Comparison of ENCODE assay signal across 11 mouse cellular contexts in genomic region chr6:114814882-114815650, GRCm38 (mm10).
DNase-seq lines count a peak whose midpoint lies in the region; ATAC-seq and TF ChIP-seq lines count a peak whose summit lies in the region.
"Had no signal": no experiment of that assay in that cellular context is flagged by ENCODE, and none has a peak within 500 bp of the region (broad histone marks: within the 10 kb centered on the region; RNA-seq: fewer than 3 reads in every experiment).

No protein-coding gene starts in this region.

- no peaks in the 10 kb centered on the region for H3K27me3 ChIP-seq in lung, postnatal 0 days (replicated peaks; ENCODE audit: insufficient read depth, low read length)
- H3K27me3 ChIP-seq in small intestine, adult 2 months (ENCODE audit: control insufficient read depth, insufficient read depth, low read length) = no peaks in the 10 kb centered on the region
- H3K27me3 ChIP-seq in embryonic facial prominence, embryonic 10.5 days (replicated peaks; ENCODE audit: low read depth, poor library complexity, severe bottlenecking) = no peaks in the 10 kb centered on the region
- H3K27me3 ChIP-seq: limb, embryonic 15.5 days; neural tube, embryonic 12.5 days; Patski had no signal

- intact Hi-C loops in gastrocnemius, adult 2 months (cut with DNase I) = no loop called here

- WGBS in lung, postnatal 0 days = 97% methylated on average over 5 of the region's 5 CpGs
- 97% methylated on average over 5 of the region's 5 CpGs for WGBS in small intestine, adult 2 months
- 98% methylated on average over 5 of the region's 5 CpGs for WGBS in embryonic facial prominence, embryonic 10.5 days

- DNase-seq in gastrocnemius, adult 2 months = peak; percentile 41
- no peak for DNase-seq in gastrocnemius, postnatal 25 days
- no peak for DNase-seq in lung, postnatal 0 days (ENCODE audit: low spot score)
- DNase-seq in lung, postnatal 4 days = no peak
- peak; percentile 24 for DNase-seq in WW6 (ENCODE audit: low read depth, low spot score)
- no peak for DNase-seq in embryonic facial prominence, embryonic 10.5 days (ENCODE audit: low spot score)
- no peak for DNase-seq in adrenal gland, adult 18-20 months (ENCODE audit: low spot score in 2 of 2)

- H3K36me3 ChIP-seq in lung, postnatal 0 days (ENCODE audit: insufficient read depth, low read length) = no peaks in the 10 kb centered on the region
- H3K36me3 ChIP-seq in small intestine, adult 2 months (ENCODE audit: control insufficient read depth, insufficient read depth, low read length) = no peaks in the 10 kb centered on the region
- H3K36me3 ChIP-seq in embryonic facial prominence, embryonic 10.5 days (replicated peaks) = no peaks in the 10 kb centered on the region
- H3K36me3 ChIP-seq: limb, embryonic 15.5 days; neural tube, embryonic 12.5 days had no signal

- H3K9me3 ChIP-seq in lung, postnatal 0 days (ENCODE audit: low read length) = no peaks in the 10 kb centered on the region
- H3K9me3 ChIP-seq in embryonic facial prominence, embryonic 10.5 days = no peaks in the 10 kb centered on the region
- H3K9me3 ChIP-seq: limb, embryonic 15.5 days; neural tube, embryonic 12.5 days had no signal

- no peak for ATAC-seq in lung, postnatal 0 days
- ATAC-seq: Patski had no signal

- no peak for TF ChIP-seq EP300 in lung, postnatal 0 days (IDR thresholded peaks at IDR 0.05)

- peaks cover 5% of the 10 kb centered on the region; the same call in 1 of the 2 replicates for H3K4me1 ChIP-seq in lung, postnatal 0 days (ENCODE audit: insufficient read depth, low read depth, low read length)
- peaks cover 8% of the 10 kb centered on the region for H3K4me1 ChIP-seq in small intestine, adult 2 months (ENCODE audit: control insufficient read depth, insufficient read depth, insufficient read length, low read length)
- H3K4me1 ChIP-seq in embryonic facial prominence, embryonic 10.5 days = peaks cover 44% of the 10 kb centered on the region

- H3K4me3 ChIP-seq in gastrocnemius, adult 2 months = no peak overlapping the region
- no peak overlapping the region for H3K4me3 ChIP-seq in lung, postnatal 0 days (ENCODE audit: low read depth, low read length)
- H3K4me3 ChIP-seq in small intestine, adult 2 months (ENCODE audit: low read depth, low read length) = no peak overlapping the region
- H3K4me3 ChIP-seq in embryonic facial prominence, embryonic 10.5 days = no peak overlapping the region
- H3K4me3 ChIP-seq: limb, embryonic 15.5 days; neural tube, embryonic 12.5 days had no signal

- no peak for TF ChIP-seq POLR2A in small intestine, adult 2 months (IDR thresholded peaks at IDR 0.05; ENCODE audit: low read depth, low read length)

- no peak overlapping the region for H3K4me2 ChIP-seq in lung, postnatal 0 days (replicated peaks; ENCODE audit: low read depth, low read length)
- H3K4me2 ChIP-seq: limb, embryonic 15.5 days; neural tube, embryonic 12.5 days had no signal

- peak; percentile 45 for TF ChIP-seq CTCF in gastrocnemius, adult 2 months (IDR thresholded peaks at IDR 0.05)
- TF ChIP-seq CTCF in lung, postnatal 0 days (IDR thresholded peaks at IDR 0.05) = peak; percentile 62
- TF ChIP-seq CTCF in small intestine, adult 2 months (IDR thresholded peaks at IDR 0.05; ENCODE audit: extremely low read depth, insufficient read length, insufficient replicate concordance, low read depth, low read length) = peak; percentile 20; the same call in 1 of the 2 replicates

- peak overlapping the region; percentile 89 for H3K27ac ChIP-seq in gastrocnemius, adult 2 months
- no peak overlapping the region for H3K27ac ChIP-seq in lung, postnatal 0 days (ENCODE audit: low read length)
- H3K27ac ChIP-seq in small intestine, adult 2 months (ENCODE audit: insufficient read depth, low read depth, low read length) = no peak overlapping the region
- no peak overlapping the region for H3K27ac ChIP-seq in embryonic facial prominence, embryonic 10.5 days (replicated peaks)
- H3K27ac ChIP-seq: limb, embryonic 15.5 days; neural tube, embryonic 12.5 days had no signal

- H3K9ac ChIP-seq in lung, postnatal 0 days (replicated peaks; ENCODE audit: low read depth) = no peak overlapping the region
- H3K9ac ChIP-seq: limb, embryonic 15.5 days; neural tube, embryonic 12.5 days had no signal

Comparison
In these comparisons a context has a peak if more than half of its experiments do, and no peak if none do; other contexts are left out.
1. DNase-seq: peak in gastrocnemius, adult 2 months (single experiment) and WW6 (single experiment); none in gastrocnemius, postnatal 25 days (single experiment), lung, postnatal 0 days (single experiment), lung, postnatal 4 days (0 of 2), embryonic facial prominence, embryonic 10.5 days (single experiment) and adrenal gland, adult 18-20 months (0 of 2).
2. Peak in every context shown above with its lines, with median percentiles within 50 percentile points of each other: CTCF ChIP-seq.